Mouse (Mus musculus): ENCODE measurements around the gene Mrgprg. TPM values are rescaled to one million over a fixed set of nuclear protein-coding genes. Genes with fewer than 3 reads are reported as not detected.
A peak's percentile ranks its signal among the peaks of the same experiment; 100 is the strongest.

Mrgprg gene
- polyA plus RNA-seq, 1 experiment from 2014 or later: not detected

- H3K9ac ChIP-seq (replicated peaks; ENCODE audit: low read depth): no peak overlapping the region
- WGBS: 0% methylated on average over 14 of the region's 15 CpGs
- no peaks in the 10 kb centered on the region for H3K36me3 ChIP-seq (ENCODE audit: insufficient read depth, low read length)
- no peak overlapping the region for H3K27ac ChIP-seq (ENCODE audit: low read length)
- no peaks in the 10 kb centered on the region; the same call in 1 of the 2 replicates for H3K27me3 ChIP-seq (replicated peaks; ENCODE audit: insufficient read depth, low read length)
- ATAC-seq: peak; percentile 95
- H3K4me3 ChIP-seq (ENCODE audit: low read depth, low read length): peak overlapping the region; percentile 25
- TF ChIP-seq EP300 (IDR thresholded peaks at IDR 0.05) (no peak), CTCF (IDR thresholded peaks at IDR 0.05) (peak; percentile 18; the same call in 1 of the 2 replicates)
- H3K4me2 ChIP-seq (replicated peaks; ENCODE audit: low read depth, low read length): peak overlapping the region; percentile 57
- peaks cover 6% of the 10 kb centered on the region; the same call in 1 of the 2 replicates for H3K4me1 ChIP-seq (ENCODE audit: insufficient read depth, low read depth, low read length)
- DNase-seq (ENCODE audit: low spot score): peak; percentile 91
- no peaks in the 10 kb centered on the region for H3K9me3 ChIP-seq (ENCODE audit: low read length)
Observed at GRCm38 (mm10) chr7:143757027-143757390, 9.8 kb downstream of the Mrgprg start.

DNA sequence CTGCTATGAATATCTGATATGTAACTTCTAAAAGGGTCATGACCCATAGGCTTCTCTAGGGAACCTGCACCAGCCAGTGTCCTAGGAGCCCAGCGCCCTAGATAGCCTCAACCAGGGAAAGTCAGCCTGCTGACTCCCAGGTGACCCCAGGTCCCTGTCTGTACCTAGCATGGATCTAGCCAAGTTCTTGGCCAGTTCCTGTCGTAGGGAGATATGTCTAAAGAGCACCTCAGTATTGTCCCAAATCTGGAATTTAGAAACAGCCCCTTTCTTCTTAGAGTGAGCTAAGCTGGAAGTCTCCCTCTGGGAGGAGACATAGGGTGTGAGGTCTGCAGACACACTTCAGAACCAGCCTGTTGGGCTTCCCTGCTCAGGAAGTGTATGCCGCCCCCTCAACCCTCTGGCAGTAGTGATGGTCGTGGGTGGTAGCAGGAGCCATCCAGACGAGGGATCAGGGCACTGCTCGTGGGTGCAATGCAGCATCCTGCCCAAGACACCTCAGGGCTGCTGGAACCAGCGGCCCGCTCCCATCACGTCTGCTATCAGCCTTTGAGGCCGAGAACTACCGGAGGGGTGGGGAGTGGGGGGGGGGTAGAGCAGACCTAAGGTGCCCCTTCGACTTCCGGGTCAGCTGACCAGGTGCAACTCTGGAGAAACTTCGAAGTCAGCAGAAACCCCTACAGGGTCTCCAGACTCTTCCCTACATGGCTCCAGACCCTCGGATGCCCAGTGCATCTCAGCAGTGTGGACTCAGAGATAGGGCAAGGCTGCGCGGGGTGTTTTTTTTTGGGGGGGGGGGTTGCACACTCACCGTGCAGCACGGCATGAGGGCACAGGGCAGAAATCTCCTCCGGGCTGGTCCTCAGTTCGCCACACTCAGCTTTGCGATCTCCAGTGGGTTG is 10.4 kb downstream of the Mrgprg start, which contains the start of gene Osbpl5:
Gene Osbpl5, minus strand, starts transcription at position 861 of the 902 bp plus-strand sequence.
- no peaks in the 10 kb centered on the region for H3K36me3 ChIP-seq (ENCODE audit: insufficient read depth, low read length)
- H3K9ac ChIP-seq (replicated peaks; ENCODE audit: low read depth): no peak within 1 kb of the TSS
- no peaks in the 10 kb centered on the region; the same call in 1 of the 2 replicates for H3K27me3 ChIP-seq (replicated peaks; ENCODE audit: insufficient read depth, low read length)
- 27% methylated on average over 21 of the region's 22 CpGs for WGBS
- no peaks in the 10 kb centered on the region for H3K9me3 ChIP-seq (ENCODE audit: low read length)
- ATAC-seq (peak; percentile 2; the same call in 1 of the 2 replicates), DNase-seq (ENCODE audit: low spot score) (no peak)
- peak within 1 kb of the TSS; percentile 25 for H3K4me3 ChIP-seq (ENCODE audit: low read depth, low read length)
- H3K27ac ChIP-seq (ENCODE audit: low read length): no peak within 1 kb of the TSS
- peaks cover 6% of the 10 kb centered on the region; the same call in 1 of the 2 replicates for H3K4me1 ChIP-seq (ENCODE audit: insufficient read depth, low read depth, low read length)
- peak within 1 kb of the TSS; percentile 57 for H3K4me2 ChIP-seq (replicated peaks; ENCODE audit: low read depth, low read length)
- TF ChIP-seq CTCF (IDR thresholded peaks at IDR 0.05) (no peak), EP300 (IDR thresholded peaks at IDR 0.05) (no peak)

GRCm38 (mm10) chr7:143755357-143756124 is 11.3 kb downstream of the Mrgprg start:
- no peak overlapping the region for H3K27ac ChIP-seq (ENCODE audit: low read length)
- no peak for TF ChIP-seq EP300 (IDR thresholded peaks at IDR 0.05)
- no peak for TF ChIP-seq CTCF (IDR thresholded peaks at IDR 0.05)
- H3K4me2 ChIP-seq (replicated peaks; ENCODE audit: low read depth, low read length): no peak overlapping the region
- no peak overlapping the region for H3K9ac ChIP-seq (replicated peaks; ENCODE audit: low read depth)
- peaks cover 6% of the 10 kb centered on the region; the same call in 1 of the 2 replicates for H3K4me1 ChIP-seq (ENCODE audit: insufficient read depth, low read depth, low read length)
- H3K36me3 ChIP-seq (ENCODE audit: insufficient read depth, low read length): no peaks in the 10 kb centered on the region
- DNase-seq (ENCODE audit: low spot score): no peak
- WGBS: 73% methylated on average over 9 of the region's 9 CpGs
- no peak for ATAC-seq
- no peaks in the 10 kb centered on the region for H3K9me3 ChIP-seq (ENCODE audit: low read length)
- no peaks in the 10 kb centered on the region; the same call in 1 of the 2 replicates for H3K27me3 ChIP-seq (replicated peaks; ENCODE audit: insufficient read depth, low read length)
- H3K4me3 ChIP-seq (ENCODE audit: low read depth, low read length): no peak overlapping the region

GRCm38 (mm10) chr7:143753990-143754715 is 12.6 kb downstream of the Mrgprg start:
- Histone ChIP-seq H3K27me3 (replicated peaks; ENCODE audit: insufficient read depth, low read length) (no peaks in the 10 kb centered on the region; the same call in 1 of the 2 replicates), H3K27ac (ENCODE audit: low read length) (no peak overlapping the region), H3K4me2 (replicated peaks; ENCODE audit: low read depth, low read length) (no peak overlapping the region), H3K9me3 (ENCODE audit: low read length) (no peaks in the 10 kb centered on the region), H3K4me3 (ENCODE audit: low read depth, low read length) (no peak overlapping the region), H3K36me3 (ENCODE audit: insufficient read depth, low read length) (no peaks in the 10 kb centered on the region), H3K4me1 (ENCODE audit: insufficient read depth, low read depth, low read length) (peaks cover 6% of the 10 kb centered on the region; the same call in 1 of the 2 replicates), H3K9ac (replicated peaks; ENCODE audit: low read depth) (no peak overlapping the region)
- WGBS: 32% methylated on average over 5 of the region's 5 CpGs
- peak; percentile 91 for TF ChIP-seq CTCF (IDR thresholded peaks at IDR 0.05)
- no peak for TF ChIP-seq EP300 (IDR thresholded peaks at IDR 0.05)
- 0 out of 2 replicates have a peak, but pooled peaks have one; percentile 27 for ATAC-seq
- DNase-seq (ENCODE audit: low spot score): peak; percentile 80

GRCm38 (mm10) chr7:143752606-143753005 is 14.2 kb downstream of the Mrgprg start:
- WGBS: 77% methylated on average over 3 of the region's 3 CpGs
- H3K9ac ChIP-seq (replicated peaks; ENCODE audit: low read depth): no peak overlapping the region

More at GRCm38 (mm10) chr7:143752606-143753005, 14.2 kb downstream of the Mrgprg start:
- no peaks in the 10 kb centered on the region for H3K36me3 ChIP-seq (ENCODE audit: insufficient read depth, low read length)
- H3K27me3 ChIP-seq (replicated peaks; ENCODE audit: insufficient read depth, low read length): no peaks in the 10 kb centered on the region; the same call in 1 of the 2 replicates
- no peaks in the 10 kb centered on the region for H3K9me3 ChIP-seq (ENCODE audit: low read length)
- no peak overlapping the region for H3K27ac ChIP-seq (ENCODE audit: low read length)
- H3K4me1 ChIP-seq (ENCODE audit: insufficient read depth, low read depth, low read length): peaks cover 8% of the 10 kb centered on the region; the same call in 1 of the 2 replicates
- no peak overlapping the region for H3K4me2 ChIP-seq (replicated peaks; ENCODE audit: low read depth, low read length)
- no peak for TF ChIP-seq CTCF (IDR thresholded peaks at IDR 0.05)
- ATAC-seq (no peak), DNase-seq (ENCODE audit: low spot score) (no peak)
- H3K4me3 ChIP-seq (ENCODE audit: low read depth, low read length): no peak overlapping the region
